15 mouse cellular contexts compared by ENCODE assay signal in the genomic region with DNA sequence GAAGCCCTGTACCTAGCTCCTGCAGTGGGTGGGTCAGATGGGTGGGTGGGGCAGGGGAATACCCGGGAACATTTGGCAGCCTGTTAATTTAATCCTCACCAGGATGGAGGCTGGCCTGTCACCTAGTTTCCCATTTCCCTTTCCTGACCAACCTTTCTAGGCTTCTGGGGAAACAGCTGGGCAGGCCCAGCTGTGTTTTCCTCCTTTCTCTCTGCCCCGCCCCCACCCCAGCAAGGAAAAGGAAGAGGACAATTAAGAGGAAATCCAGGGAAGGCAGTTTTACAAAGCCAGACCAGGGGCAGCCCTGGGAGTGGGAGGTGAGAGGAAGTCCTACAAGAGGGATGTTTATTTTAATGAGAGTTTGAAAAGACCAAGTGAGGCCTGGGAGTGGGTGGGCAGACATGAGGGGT. TPM values are rescaled to one million over a fixed set of nuclear protein-coding genes. Genes with fewer than 3 reads are reported as not detected.
DNase-seq lines count a peak whose midpoint lies in the region; ATAC-seq and TF ChIP-seq lines count a peak whose summit lies in the region.
"Had no signal": no experiment of that assay in that cellular context is flagged by ENCODE, and none has a peak within 500 bp of the region (broad histone marks: within the 10 kb centered on the region; RNA-seq: fewer than 3 reads in every experiment).

No protein-coding gene starts in this region.

- no peak overlapping the region for H3K4me3 ChIP-seq in lung, embryonic 14.5 days (ENCODE audit: low read depth, low read length)
- no peak overlapping the region for H3K4me3 ChIP-seq in stomach, postnatal 0 days (ENCODE audit: low read depth, low read length)
- H3K4me3 ChIP-seq: liver, embryonic 15.5 days; midbrain, embryonic 13.5 days had no signal

- no peaks in the 10 kb centered on the region for H3K36me3 ChIP-seq in lung, embryonic 14.5 days (ENCODE audit: insufficient read depth)
- no peaks in the 10 kb centered on the region for H3K36me3 ChIP-seq in stomach, postnatal 0 days (ENCODE audit: control insufficient read depth, insufficient read depth, low read length)
- H3K36me3 ChIP-seq: liver, embryonic 15.5 days; midbrain, embryonic 13.5 days had no signal

- H3K9ac ChIP-seq in lung, embryonic 14.5 days = no peak overlapping the region
- no peak overlapping the region for H3K9ac ChIP-seq in stomach, postnatal 0 days (ENCODE audit: low read length)
- H3K9ac ChIP-seq: hindbrain, embryonic 14.5 days; liver, embryonic 15.5 days; midbrain, embryonic 13.5 days had no signal

- peak; percentile 94 for DNase-seq in heart, adult 11 months
- no peak for DNase-seq in heart, postnatal 14 days
- peak; percentile 46 for DNase-seq in lung, embryonic 14.5 days
- DNase-seq in lung, adult 18-20 months = no peak
- DNase-seq in kidney, postnatal 36 days = peak; percentile 5 to 11
- no peak for DNase-seq in stomach, postnatal 0 days (ENCODE audit: low spot score)
- no peak for DNase-seq in left cerebral cortex, adult 9 months (ENCODE audit: low spot score in 2 of 2)
- DNase-seq in thymus, postnatal 10 days (ENCODE audit: low spot score in 2 of 2) = no peak
- DNase-seq: adrenal gland, adult 8-10 months; gastrocnemius, postnatal 25 days; left cerebral cortex, postnatal 4 days; spleen, adult 18-20 months had no signal

- H3K9me3 ChIP-seq in lung, embryonic 14.5 days (ENCODE audit: low read depth, low read length) = no peaks in the 10 kb centered on the region
- H3K9me3 ChIP-seq in stomach, postnatal 0 days (ENCODE audit: control insufficient read depth, low read length) = no peaks in the 10 kb centered on the region
- H3K9me3 ChIP-seq: liver, embryonic 15.5 days; midbrain, embryonic 13.5 days had no signal

- H3K27me3 ChIP-seq in lung, embryonic 14.5 days (ENCODE audit: insufficient read depth, low read length) = no peaks in the 10 kb centered on the region
- H3K27me3 ChIP-seq in stomach, postnatal 0 days (ENCODE audit: control insufficient read depth, insufficient read depth, low read length) = no peaks in the 10 kb centered on the region
- H3K27me3 ChIP-seq: liver, embryonic 15.5 days; midbrain, embryonic 13.5 days had no signal

- ATAC-seq in lung, embryonic 14.5 days (ENCODE audit: insufficient read depth) = peak; percentile 53; the same call in 1 of the 2 replicates
- ATAC-seq in stomach, postnatal 0 days (ENCODE audit: low FRiP score, low TSS enrichment) = peak; percentile 28; the same call in 1 of the 2 replicates
- ATAC-seq: midbrain, embryonic 13.5 days had no signal

- intact Hi-C loops in heart, postnatal 14 days (cut with DNase I) = loop anchor here (2.0 kb wide), 1 partner anchor 48 kb away; no protein-coding TSS in a partner anchor

- no peak overlapping the region for H3K4me2 ChIP-seq in lung, embryonic 14.5 days
- H3K4me2 ChIP-seq in stomach, postnatal 0 days (replicated peaks; ENCODE audit: low read depth) = no peak overlapping the region
- H3K4me2 ChIP-seq: hindbrain, embryonic 14.5 days; liver, embryonic 15.5 days; midbrain, embryonic 13.5 days had no signal

- WGBS in lung, embryonic 14.5 days = 27% methylated on average over 2 of the region's 2 CpGs
- 18% methylated on average over 1 of the region's 2 CpGs for WGBS in stomach, postnatal 0 days

- no peak for TF ChIP-seq EP300 in stomach, postnatal 0 days (optimal IDR thresholded peaks at IDR 0.05)

- no peaks in the 10 kb centered on the region for H3K4me1 ChIP-seq in lung, embryonic 14.5 days (ENCODE audit: insufficient read depth)
- H3K4me1 ChIP-seq in stomach, postnatal 0 days (replicated peaks; ENCODE audit: control insufficient read depth, insufficient read depth) = peaks cover 3% of the 10 kb centered on the region; the same call in 1 of the 2 replicates
- H3K4me1 ChIP-seq: liver, embryonic 15.5 days had no signal

- TF ChIP-seq CTCF in lung, embryonic 14.5 days (IDR thresholded peaks at IDR 0.05; ENCODE audit: low read depth) = no peak
- no peak for TF ChIP-seq CTCF in stomach, postnatal 0 days (IDR thresholded peaks at IDR 0.05; ENCODE audit: low read depth)

- no peak overlapping the region for H3K27ac ChIP-seq in lung, embryonic 14.5 days (ENCODE audit: low read depth)
- H3K27ac ChIP-seq in stomach, postnatal 0 days (replicated peaks) = no peak overlapping the region
- H3K27ac ChIP-seq: hindbrain, embryonic 14.5 days; liver, embryonic 15.5 days; midbrain, embryonic 13.5 days had no signal

RNA-seq across cellular contexts. Expression of gene Tspan18, which starts 46.4 kb away (rescaled TPM):
- total RNA-seq in heart, postnatal 14 days (2021) = 10 to 100 TPM; 29.9 to 32.7 TPM
- polyA plus RNA-seq in lung, embryonic 14.5 days (2014; fragmentation: Nextera tagmentation; extraction: Ambion mirVana) = 36.8 and 39.9 TPM in 2 replicates
- polyA plus RNA-seq in stomach, postnatal 0 days (2015; fragmentation: Nextera tagmentation; extraction: Ambion mirVana) = 8.2 and 8.7 TPM in 2 replicates

Comparison
In these comparisons a context has a peak if more than half of its experiments do, and no peak if none do; other contexts are left out.
1. DNase-seq: peak in heart, adult 11 months (single experiment), lung, embryonic 14.5 days (single experiment) and kidney, postnatal 36 days (2 of 2); none in heart, postnatal 14 days (0 of 2), lung, adult 18-20 months (0 of 2), stomach, postnatal 0 days (single experiment), left cerebral cortex, adult 9 months (0 of 2) and thymus, postnatal 10 days (0 of 2).